Mouse (Mus musculus): ENCODE data around the gene Ugt1a8. TPM values are rescaled to one million over a fixed set of nuclear protein-coding genes. Genes with fewer than 3 reads are reported as not detected.

The Ugt1a8 gene
- total RNA-seq, 2 experiments from 2014 or later: not detected

GRCm38 (mm10) chr1:88179657-88180056 is 92.0 kb downstream of the Ugt1a8 start:
- DNase-seq (ENCODE audit: low spot score in 2 of 2): no peak

- DNase-seq (ENCODE audit: low spot score in 2 of 2): no peak
Observed at GRCm38 (mm10) chr1:88186325-88186935, 98.8 kb downstream of the Ugt1a8 start.

DNA sequence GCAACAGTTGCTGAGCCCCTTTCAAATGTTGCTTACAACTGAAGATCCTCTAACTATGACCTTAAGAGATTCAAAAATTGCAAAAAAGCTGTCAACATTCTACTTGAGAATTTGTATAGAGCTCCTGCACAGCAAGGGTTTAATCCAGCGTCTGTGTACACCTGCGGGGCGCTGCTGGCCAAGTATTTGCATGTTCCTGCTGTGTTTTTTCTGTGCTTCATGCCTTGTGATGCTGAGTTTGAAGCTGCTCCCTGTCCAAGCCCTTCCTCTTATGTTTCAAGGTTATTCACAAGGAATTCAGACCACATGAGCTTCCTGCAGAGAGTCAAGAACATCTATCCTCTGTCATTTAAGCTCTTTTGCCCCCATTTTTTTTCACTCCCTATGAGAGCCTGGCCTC is 104.5 kb downstream of the Ugt1a8 start:
- DNase-seq (ENCODE audit: low spot score in 2 of 2): no peak

- DNase-seq (ENCODE audit: low spot score in 2 of 2): no peak
Observed at GRCm38 (mm10) chr1:88195687-88196086, 108.1 kb downstream of the Ugt1a8 start.

DNA sequence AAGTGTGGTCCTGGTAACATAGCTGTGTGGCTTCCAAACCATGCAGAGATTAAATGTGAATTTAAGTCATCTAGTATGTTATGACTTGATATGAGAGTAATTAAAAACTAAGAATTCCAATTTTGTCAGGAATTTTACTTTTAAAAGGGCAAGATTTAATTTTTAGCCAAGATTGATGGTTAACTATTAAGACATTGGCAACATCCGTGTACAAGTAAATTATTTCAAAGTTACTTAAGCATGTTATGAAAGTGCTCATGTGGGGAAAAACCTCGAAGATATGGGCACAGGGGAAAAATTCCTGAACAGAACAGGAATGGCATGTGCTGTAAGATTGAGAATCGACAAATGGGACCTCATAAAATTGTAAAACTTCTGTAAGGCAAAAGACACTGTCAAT is 109.8 kb downstream of the Ugt1a8 start:
- DNase-seq (ENCODE audit: low spot score in 2 of 2): no peak

GRCm38 (mm10) chr1:88199996-88200395 is 112.4 kb downstream of the Ugt1a8 start:
- DNase-seq (ENCODE audit: low spot score in 2 of 2): no peak

- no peak for DNase-seq (ENCODE audit: low spot score in 2 of 2)
Observed at GRCm38 (mm10) chr1:88200456-88200855, 112.8 kb downstream of the Ugt1a8 start, which contains the start of gene Ugt1a2. TSS of gene Ugt1a2 (plus strand) at chr1:88200601.

DNA sequence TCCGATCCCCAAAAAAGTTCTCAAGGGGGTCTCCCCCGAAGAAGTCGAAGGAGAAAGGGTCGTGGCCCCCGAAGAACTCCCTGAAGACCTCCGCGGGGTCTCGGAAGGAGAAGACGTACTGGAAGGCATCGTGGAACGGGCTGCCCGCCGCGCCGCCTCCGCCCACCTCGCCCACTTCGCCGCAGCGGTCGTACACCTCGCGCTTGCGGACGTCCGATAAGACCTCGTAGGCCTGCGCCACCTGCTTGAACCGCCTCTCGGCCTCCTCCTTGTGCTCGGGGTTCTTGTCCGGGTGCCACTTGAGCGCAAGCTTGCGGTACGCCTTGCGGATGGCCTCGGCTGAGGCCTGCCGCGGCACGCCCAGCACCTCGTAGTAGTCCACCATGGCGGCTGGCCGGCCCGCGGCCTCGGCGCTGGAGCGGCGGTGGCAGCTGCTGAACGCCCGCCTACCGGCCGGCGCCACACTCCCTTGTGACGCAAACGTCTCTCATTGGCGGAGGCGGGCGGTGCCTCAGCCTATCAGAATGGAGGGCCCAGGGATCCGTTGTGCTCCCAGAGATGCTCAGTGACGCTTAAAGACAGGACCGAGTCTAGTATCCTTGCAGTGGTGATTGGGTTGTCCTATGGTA is 117.8 kb downstream of the Ugt1a8 start, which contains the start of gene Dnajb3:
TSS of gene Dnajb3 (minus strand) at position 489 of the 629 bp plus-strand sequence.
- peak; percentile 65 to 71 for DNase-seq (ENCODE audit: low spot score in 2 of 2)

- no peak for DNase-seq (ENCODE audit: low spot score in 2 of 2)
Observed at GRCm38 (mm10) chr1:88206843-88207479, 119.3 kb downstream of the Ugt1a8 start.

DNA sequence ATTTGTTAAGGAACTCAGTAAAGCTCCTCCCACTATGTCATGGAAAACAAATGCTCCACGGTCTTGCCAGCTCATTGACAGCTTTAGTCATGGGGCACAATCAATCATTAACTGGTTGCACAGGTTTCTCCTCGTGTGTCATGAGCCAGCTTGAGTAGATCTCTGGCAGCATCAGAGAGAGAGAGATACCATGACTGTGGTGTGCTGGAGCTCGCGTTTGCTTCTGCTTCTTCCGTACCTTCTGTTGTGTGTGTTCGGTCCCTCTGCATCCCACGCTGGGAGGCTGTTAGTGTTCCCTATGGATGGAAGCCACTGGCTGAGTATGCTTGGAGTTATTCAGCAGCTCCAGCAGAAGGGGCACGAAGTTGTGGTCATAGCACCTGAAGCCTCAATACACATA is 124.2 kb downstream of the Ugt1a8 start, which contains the start of gene Ugt1a1:
TSS of gene Ugt1a1 (plus strand) at position 148 of the 400 bp plus-strand sequence.
- DNase-seq (ENCODE audit: low spot score in 2 of 2): peak in 1 of 2 experiments; percentile 22

- DNase-seq (ENCODE audit: low spot score in 2 of 2): peak in 1 of 2 experiments; percentile 19
Observed at GRCm38 (mm10) chr1:88212341-88213045, 124.9 kb downstream of the Ugt1a8 start.

DNA sequence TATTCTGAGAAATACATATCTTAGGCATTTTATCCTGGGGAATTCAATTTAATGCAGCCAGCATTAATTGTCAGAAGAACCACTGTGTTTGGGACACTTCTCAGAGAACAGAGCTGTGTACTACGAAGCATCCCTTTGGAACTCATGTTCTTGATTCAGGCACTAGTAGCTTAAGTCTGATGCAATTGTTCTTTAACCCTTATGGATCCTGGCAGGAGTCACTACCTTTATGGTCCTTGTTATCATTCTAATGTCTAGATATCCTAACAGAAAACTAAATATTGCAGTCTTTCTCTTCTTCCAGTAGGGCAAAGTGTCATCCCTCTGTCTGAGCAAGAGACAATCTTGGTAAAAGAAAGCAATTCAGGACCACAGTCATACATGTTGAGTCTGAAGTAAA is 125.4 kb downstream of the Ugt1a8 start:
- no peak for DNase-seq (ENCODE audit: low spot score in 2 of 2)

DNA sequence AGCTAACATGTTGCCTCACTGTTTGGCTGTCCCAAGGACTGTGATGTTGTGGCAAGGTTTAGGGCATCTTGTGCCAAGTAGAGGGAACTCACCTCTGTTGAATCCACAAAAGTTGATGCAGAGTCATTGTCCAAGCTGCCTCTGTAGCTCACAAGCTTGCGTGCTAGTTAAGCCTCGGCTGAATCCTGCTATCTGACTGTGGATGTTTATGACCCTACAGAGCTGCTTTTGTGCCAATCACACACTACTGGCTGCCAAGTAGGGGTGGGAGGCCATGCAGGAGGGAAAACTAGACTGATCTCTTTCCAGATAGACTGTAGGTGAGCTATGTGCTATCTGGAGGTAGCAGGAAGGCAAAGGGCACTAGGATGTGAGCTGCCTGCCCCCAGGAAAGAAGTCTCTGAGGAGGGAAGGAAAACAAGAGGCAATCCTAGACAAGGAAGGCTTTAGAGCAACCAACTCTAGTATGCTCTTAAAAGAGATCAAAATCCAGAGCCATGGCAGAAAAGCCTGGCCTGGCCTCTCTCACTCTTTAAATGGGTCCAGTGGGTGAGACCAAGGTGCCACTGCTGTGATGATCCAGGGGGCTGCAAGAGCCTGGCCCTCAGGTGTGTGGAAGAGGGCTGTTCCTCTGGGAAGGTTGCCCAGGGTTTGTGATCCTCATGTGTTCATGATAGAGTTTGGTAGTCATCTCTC is 126.3 kb downstream of the Ugt1a8 start:
- peak in 1 of 2 experiments; percentile 22 for DNase-seq (ENCODE audit: low spot score in 2 of 2)

DNA sequence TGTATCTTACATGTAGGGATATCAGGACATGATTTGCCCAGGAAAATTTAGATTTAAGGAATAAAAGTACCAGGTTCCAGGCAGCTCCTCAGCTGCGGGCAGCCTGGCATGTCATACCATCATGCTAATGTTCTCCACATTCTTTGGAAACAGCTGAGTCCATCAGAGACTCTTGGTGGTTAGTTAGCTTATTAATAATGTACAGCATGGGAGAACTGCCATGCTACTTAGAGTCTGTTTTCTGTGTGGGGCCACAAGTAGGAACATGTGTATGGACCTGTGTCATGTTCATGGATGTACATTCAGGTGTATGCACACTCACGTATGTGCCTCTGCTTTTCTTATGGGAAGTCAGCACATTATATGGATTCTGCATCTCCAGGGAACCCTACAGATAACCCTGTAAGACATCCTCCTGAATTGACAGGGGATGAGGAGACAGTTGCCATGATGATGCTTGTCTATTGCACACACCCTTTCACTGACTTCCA is 126.9 kb downstream of the Ugt1a8 start:
- DNase-seq (ENCODE audit: low spot score in 2 of 2): no peak

DNA sequence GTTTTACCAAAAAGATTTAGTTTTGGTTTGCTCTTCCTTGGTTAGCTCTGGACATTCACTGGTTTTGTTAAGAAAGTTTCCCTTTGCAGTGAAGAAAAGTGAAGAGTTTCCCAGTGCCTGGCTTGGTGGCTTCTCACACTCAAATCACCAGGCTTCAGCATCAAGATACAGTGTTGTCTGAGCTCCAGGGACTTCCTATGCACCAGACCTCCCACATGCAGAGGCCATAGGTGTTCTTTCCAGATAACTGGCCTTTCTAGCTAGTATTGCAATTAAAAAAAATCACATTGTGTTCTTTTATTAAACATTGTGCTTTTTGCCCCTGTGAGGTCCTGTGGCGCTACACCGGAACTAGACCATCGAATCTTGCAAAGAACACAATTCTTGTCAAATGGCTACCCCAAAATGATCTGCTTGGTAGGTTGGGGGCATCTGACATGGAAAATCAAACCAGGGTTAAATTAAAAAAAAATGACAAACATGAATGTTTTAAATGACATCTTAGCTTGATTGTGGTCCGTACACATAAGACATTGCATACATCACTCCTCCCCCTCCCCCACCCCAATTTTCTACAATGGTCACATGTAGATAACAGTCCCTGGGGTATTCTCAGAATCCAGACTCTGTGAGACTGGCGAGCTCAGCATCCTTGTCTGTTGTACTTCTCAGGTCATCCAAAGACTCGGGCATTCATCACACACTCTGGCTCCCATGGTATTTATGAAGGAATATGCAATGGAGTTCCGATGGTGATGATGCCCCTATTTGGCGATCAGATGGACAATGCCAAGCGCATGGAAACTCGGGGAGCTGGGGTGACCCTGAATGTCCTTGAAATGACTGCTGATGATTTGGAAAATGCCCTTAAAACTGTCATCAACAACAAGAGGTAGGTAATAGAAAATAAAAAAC is 128.1 kb downstream of the Ugt1a8 start:
- peak in 1 of 2 experiments; percentile 19 for DNase-seq (ENCODE audit: low spot score in 2 of 2)

DNA sequence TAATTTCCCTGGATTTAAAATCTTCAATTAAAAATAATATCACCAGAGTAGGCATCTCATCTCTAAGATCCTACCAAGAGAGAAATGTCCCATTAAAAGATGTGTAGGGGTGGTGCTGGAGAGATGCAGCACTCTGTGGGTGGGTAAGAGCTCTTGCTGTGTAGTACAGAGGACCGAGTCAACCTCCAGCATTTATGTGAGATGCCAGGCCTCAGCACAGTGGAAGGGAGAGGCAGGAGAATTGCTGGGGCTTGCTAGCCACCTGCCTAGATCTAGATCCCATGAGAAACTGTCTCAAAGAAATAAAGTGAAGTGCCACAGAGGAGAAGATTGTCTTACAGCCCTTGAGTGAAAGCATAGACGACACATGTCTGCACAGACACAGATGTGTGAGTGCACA is 128.9 kb downstream of the Ugt1a8 start:
- peak in 1 of 2 experiments; percentile 21 for DNase-seq (ENCODE audit: low spot score in 2 of 2)

DNA sequence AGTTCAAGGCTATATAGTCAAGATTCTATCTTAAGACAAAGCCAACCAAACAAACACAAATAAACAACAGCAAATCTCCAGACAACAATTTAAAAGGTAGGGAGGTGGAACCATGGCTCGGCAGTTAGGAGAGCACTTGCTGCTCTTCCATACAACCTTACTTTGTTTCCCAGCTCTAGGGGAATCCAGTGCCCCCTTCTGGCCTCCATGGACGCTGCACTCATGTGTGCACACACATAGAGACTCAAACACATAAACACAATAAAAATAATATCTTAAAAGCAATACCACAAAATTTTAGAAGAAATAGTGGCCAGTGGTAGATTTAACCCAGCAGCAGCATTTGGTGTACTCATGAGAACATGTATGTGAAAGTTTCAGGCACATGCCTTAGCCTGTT is 129.5 kb downstream of the Ugt1a8 start:
- DNase-seq (ENCODE audit: low spot score in 2 of 2): peak in 1 of 2 experiments; percentile 28

DNA sequence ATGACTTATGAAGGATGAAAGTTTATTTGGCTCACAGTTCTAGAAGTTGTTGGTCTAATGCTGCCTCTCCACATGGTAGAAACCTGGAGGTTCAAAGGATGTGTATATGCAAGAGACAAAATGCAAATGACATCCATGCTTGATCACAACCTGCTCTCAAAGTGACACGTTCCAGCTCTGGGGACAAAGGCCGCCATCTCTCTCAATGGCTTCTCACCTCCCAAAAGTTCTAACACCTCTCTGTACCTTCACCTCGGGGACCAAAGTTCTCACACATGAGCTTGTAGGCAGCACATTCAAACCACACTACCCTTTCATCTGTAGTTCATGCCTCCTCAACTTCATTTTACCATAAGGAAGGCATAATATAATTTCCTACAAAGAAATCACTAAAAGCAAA is 130.0 kb downstream of the Ugt1a8 start:
- DNase-seq (ENCODE audit: low spot score in 2 of 2): no peak

- peak in 1 of 2 experiments; percentile 29 for DNase-seq (ENCODE audit: low spot score in 2 of 2)
Observed at GRCm38 (mm10) chr1:88218051-88218450, 130.4 kb downstream of the Ugt1a8 start.

DNA sequence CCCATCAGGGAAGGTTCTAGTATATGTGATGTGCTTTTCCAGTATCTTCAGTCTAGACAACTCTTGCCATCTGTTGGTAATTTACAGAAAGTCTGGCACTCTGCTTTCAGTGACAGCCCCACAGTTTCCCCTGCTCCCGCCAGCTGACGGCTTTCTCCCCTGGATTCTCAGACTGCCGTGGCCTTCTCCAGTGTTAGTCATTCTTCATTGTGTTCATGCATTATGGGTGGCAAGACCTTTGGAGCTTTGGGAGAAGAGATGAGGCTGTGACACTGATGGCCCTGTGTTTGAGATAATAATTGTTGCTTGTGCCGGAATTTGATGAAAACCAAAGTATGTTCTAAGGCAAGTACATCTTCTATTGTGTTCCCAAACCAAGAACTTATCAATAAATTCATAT is 131.0 kb downstream of the Ugt1a8 start:
- peak in 1 of 2 experiments; percentile 19 for DNase-seq (ENCODE audit: low spot score in 2 of 2)
